Mouse (Mus musculus): ENCODE measurements around the gene Ctla2b. TPM values are rescaled to one million over a fixed set of nuclear protein-coding genes. Genes with fewer than 3 reads are reported as not detected.

Ctla2b gene
- polyA plus RNA-seq (2017; shearing (Covaris generic)) = 8.4 TPM

GRCm38 (mm10) chr13:60897328-60897727, at the start of gene Ctla2b:
TSS of gene Ctla2b (minus strand) at chr13:60897447.

DNA sequence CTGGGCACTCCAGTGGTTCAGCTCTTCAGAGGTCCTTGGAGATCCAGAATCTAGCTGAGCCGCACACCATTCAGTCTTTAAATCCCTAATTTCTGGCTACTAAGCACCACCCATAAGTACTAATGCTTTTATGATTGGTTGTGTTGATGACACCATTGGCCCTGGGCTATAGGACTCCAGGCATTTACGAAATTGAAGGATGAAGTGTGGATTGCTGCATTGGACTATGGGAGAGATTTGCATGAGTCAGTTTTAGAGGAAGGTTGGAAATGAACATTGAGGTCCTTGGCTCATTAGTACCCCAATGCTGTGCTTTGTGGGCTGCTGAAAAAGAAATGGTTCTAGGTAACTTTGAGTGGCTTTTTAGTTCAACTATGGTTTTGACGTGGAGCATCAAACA, 44.6 kb upstream of the Ctla2b start, which contains the start of gene Tpbpa:
Tpbpa (minus strand) TSS at position 101 of the 400 bp plus-strand sequence.

DNA sequence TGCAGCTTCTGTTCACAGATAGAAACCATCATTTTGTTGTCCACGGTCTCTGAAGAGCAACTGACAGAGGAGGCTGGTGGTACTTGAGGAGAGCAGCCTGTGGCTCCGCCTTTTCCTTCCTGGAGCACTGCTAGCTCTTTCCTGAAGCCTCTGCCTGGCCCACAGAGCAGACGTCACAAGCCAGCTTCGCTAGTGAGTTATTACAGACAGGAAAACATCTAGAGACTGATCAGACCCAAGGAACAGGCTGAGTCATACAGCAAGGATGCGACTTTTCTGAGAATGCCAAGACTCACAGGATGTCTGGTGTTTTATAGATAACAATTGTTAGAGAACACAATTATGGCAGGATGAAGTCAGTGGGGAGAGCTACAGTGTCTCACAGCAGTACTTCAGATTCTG, 39.3 kb upstream of the Ctla2b start, which contains the start of the genes Gm49391 and Ctla2a:
Gm49391 (minus strand) TSS at position 72 of the 402 bp plus-strand sequence.
Ctla2a (minus strand) TSS at position 126 of the 402 bp plus-strand sequence.

GRCm38 (mm10) chr13:60935490-60935889, 38.2 kb upstream of the Ctla2b start, which contains the start of gene Gm49393:
TSS of gene Gm49393 (minus strand) at chr13:60935590.

GRCm38 (mm10) chr13:60904780-60905179, 7.5 kb upstream of the Ctla2b start, which contains the start of gene Tpbpb:
TSS of gene Tpbpb (minus strand) at chr13:60904880.

GRCm38 (mm10) chr13:60896794-60897193, 453 bp downstream of the Ctla2b start, which contains the start of gene Gm49392:
TSS of gene Gm49392 (minus strand) at chr13:60896894.

GRCm38 (mm10) chr13:60864281-60864680, 33.0 kb downstream of the Ctla2b start, which contains the start of gene 4930486L24Rik:
TSS of gene 4930486L24Rik (minus strand) at chr13:60864475.

Other genes with a start within 250 kb of the Ctla2b start
- not detected for gene BC051665, start 111.1 kb downstream of the Ctla2b start, polyA plus RNA-seq (2017; shearing (Covaris generic))
- not detected for gene Ctsll3, start 94.6 kb downstream of the Ctla2b start, polyA plus RNA-seq (2017; shearing (Covaris generic))
- 2.0 TPM for gene 4930486L24Rik, start 33.0 kb downstream of the Ctla2b start, polyA plus RNA-seq (2017; shearing (Covaris generic))
- not detected for gene Gm49392, start 553 bp downstream of the Ctla2b start, polyA plus RNA-seq (2017; shearing (Covaris generic))
- gene Tpbpb, start 7.4 kb upstream of the Ctla2b start, polyA plus RNA-seq (2017; shearing (Covaris generic)) = not detected
- gene Gm49393, start 38.1 kb upstream of the Ctla2b start, polyA plus RNA-seq (2017; shearing (Covaris generic)) = not detected
- not detected for gene Gm49391, start 39.1 kb upstream of the Ctla2b start, polyA plus RNA-seq (2017; shearing (Covaris generic))
- 39.0 TPM for gene Ctla2a, start 39.2 kb upstream of the Ctla2b start, polyA plus RNA-seq (2017; shearing (Covaris generic))
- not detected for gene Tpbpa, start 44.5 kb upstream of the Ctla2b start, polyA plus RNA-seq (2017; shearing (Covaris generic))
- not detected for gene Ctsj, start 108.5 kb upstream of the Ctla2b start, polyA plus RNA-seq (2017; shearing (Covaris generic))
- gene Ctsq, start 143.2 kb upstream of the Ctla2b start, polyA plus RNA-seq (2017; shearing (Covaris generic)) = not detected